Mouse (Mus musculus): ENCODE data around the gene Kcnh4.

Kcnh4 gene

DNA sequence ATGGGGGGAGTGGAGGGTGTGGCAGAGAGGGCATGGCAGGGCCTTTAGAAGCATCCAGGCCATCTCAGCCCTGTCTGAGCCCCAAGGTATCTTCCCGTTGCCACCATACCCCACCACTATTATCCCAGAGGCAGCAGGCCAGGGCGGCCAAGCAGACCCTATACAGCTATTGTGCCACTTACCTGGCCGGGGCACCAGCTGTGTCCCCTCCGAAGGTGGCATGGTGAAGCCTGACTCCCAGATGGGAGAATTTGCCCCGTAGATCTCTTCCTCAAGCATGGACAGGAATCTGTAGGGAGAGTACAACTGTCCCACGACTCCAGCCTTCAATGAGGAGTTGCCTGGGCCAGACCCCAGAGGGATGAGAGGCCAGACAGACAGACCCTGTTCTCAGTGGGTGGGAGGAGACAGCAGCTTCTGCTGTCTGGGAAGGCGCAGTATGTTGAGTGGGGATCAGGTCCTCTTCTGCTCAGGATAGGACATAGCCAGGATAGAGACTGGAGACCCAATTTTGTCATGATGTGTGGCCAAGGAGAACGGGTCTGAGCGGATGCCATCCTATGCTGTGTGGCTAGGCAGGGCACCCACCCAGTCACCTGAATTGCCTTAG lies 50.4 kb downstream of the Kcnh4 start:
- DNase-seq (ENCODE audit: low spot score) = no peak

DNA sequence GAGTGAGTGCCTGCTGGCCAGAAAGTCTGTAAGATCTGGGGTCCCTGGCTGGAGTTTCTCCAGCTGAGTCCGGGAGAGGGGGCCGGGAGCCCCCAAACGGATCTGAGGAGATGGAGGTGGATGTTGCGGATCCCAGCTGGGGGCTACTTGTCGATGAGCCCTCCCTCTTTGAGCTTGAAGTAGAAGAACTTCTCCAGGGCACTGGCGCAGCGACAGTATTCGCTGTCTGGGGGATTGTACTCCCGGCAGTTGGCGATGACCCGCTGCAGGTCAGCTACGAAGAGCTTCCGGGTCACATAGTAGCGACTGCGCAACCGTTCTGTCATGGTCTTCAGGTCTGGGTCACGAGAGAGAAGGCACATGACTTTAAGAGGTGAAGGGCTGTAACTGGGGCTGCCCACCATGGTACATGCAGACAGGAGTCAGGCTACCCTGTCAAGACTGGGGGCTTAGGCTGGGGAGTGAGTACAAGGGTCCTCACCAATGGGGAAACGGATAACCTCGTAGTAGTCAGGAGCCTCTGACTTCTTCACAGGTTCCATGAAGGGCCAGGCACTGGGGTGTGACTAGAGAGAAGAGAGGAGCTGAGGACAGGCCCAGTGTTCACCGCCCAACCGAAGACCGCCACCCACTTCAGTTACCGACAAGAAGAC lies 54.5 kb downstream of the Kcnh4 start:
- no peak for DNase-seq (ENCODE audit: low spot score)

DNA sequence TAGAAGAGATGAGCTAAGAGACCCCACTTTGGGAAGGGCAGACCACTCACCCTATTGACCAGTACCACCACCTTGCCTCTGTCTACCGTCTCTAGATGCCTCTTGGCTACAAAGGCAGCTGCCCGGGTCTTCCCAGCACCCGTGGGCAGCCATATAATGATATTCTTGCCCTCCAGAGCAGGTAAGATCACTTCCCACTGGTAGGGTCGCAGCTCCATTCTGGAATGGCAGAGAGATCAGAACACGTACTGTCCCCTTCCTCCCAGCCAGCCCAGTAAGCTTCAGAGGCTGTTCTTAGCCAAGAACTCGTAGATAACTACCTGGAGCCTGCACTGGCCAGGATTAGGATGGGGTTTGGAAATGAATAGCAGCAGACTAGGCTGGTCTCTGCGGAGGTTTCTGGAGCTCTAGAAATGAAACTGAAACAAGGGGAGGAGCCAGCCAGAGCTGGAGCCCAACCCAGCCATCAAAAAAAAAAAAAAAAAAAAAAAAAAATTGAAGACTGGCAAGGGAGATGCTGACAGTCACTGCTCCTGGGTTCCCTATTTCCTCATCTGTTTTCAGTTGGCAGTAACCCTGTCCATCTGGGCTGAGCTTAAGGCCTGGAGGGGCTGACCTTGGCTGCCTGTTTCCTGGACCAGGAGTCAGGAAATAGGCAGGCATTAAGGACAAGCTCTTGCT lies 55.8 kb downstream of the Kcnh4 start, which contains the start of gene Dhx58:
Dhx58 (minus strand) TSS at position 421 of the 681 bp plus-strand sequence.
- peak; percentile 49 for DNase-seq (ENCODE audit: low spot score)

DNA sequence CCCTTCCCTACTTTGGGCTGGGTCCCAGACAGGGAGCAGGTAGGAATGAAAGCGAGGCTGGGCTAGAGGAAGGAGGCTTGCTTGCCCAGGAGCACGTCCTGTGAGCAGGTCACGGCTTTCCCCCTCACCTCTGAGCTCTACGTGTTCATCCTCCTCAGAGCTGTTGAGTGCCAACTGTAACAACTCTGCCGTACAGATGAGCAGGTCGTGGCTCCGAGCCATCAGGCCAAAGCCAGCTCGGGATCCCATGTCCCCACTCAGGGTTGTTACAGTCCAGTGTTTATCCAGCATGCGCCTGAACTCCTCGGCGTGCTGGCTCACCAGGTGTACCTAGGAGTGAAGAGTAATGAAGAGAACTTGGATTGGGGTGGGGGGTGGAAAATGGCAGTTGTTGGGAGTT lies 56.4 kb downstream of the Kcnh4 start:
- no peak for DNase-seq (ENCODE audit: low spot score)

DNA sequence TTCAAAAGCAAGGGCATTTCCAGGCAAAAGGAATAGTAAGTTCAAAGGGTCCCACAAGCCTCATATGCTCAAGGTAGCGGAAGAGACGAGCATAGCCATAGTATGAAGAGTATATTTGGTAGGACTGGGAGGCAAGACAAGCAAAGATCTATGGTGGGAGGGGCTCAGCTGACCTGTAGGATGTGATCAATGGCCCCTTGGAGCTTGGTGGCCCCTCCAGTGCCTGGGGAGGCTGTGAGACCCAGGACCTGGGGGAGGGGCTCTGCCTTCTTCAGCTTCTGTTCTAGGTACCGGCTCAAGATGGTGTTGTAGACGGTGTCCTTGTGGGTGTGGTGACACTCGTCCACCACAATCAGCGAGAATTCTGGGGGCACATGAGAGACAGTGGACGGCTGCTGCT lies 56.8 kb downstream of the Kcnh4 start:
- DNase-seq (ENCODE audit: low spot score) = no peak

DNA sequence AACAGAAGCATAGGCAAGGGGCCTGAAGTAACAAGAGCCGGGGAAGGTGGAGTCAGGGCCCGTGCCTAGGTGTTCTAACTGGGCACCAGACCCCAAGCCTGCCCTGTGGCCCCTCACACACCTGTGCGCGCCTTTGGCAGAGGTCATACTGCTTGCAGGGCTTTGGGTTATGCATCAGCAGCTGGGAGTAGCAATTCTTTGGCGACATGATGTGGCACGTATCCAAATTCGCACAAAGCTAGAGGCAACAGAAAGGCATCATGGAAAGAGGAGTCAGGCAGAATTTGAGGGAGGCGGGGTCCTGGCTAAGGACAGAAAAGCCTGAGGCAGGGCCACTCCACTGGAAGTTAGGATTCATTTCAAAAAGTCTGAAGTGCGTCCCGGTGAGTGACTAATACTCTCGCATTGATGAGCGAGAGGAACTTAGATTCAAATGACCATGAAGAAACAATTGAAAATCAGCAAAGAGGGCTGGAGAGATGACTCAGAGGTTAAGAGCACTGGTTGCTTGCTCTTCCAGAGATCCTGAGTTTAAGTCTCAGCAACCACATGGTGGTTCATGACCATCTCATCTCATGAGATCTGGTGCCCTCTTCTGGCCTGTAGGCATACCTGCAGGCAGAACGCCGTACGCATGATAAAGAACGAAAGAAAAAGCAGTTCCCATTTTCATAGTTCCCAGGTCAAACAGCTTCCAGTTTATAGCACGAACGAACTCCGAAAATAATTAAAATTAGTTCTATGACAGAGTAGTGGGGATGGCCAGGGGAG lies 57.5 kb downstream of the Kcnh4 start:
- peak; percentile 82 for DNase-seq (ENCODE audit: low spot score)

DNA sequence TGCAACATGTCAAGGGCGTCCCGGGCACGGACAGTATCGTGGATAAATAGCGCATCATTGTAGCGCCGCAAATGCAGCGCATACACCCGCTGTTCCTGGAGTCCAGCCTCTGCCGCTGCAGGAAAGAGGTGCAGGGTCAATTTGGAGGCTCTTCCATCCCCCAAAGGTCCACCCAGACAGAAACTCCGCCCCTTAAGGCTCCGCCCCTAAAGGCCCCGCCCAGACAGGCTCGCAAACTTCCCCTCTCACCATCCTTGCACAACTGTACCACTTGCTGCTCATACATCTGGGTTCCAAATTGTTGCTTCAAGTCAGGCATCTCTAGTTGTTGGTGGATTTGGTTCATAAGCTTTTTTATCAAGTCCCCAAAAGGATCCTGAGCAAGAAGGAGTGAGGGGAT lies 58.4 kb downstream of the Kcnh4 start:
- DNase-seq (ENCODE audit: low spot score) = peak; percentile 68

DNA sequence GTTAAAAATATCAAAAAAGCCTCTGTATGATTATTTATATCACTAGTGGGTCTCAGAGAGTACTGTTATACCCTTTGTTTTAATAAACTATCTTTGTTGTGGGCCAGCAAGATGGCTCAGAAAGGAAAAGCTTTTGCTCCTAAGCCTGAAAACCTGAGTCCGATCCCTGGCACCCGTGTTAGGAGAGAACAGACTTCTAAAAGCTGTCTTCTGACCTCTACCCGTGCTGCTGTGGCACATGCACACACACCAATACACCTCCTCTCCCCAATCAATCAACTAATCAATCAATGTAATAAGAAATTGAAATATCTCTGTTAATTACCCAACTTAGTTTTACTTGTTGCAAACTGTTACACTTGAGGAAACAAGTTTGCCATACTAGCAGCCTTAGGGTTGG lies 59.0 kb downstream of the Kcnh4 start:
- no peak for DNase-seq (ENCODE audit: low spot score)

DNA sequence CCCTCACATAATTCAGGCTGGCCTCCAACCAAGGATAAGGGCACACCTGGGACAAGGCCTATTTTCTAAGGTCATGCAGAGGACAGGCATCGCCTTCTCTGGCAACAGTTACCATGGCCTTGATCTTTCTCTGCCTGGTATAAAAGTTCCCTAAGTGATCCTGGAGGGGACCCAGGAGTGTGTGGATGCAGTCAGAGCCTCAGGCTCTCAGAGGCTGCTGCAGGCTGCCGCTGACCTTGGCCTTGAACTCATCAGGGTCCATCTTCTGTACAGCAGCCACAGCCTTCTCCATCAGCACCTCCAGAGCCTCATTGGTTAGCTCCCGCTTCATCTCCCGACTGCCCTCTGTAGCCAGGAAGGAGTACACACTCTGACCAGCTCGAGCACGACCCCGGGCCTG lies 61.8 kb downstream of the Kcnh4 start:
- no peak for DNase-seq (ENCODE audit: low spot score)

DNA sequence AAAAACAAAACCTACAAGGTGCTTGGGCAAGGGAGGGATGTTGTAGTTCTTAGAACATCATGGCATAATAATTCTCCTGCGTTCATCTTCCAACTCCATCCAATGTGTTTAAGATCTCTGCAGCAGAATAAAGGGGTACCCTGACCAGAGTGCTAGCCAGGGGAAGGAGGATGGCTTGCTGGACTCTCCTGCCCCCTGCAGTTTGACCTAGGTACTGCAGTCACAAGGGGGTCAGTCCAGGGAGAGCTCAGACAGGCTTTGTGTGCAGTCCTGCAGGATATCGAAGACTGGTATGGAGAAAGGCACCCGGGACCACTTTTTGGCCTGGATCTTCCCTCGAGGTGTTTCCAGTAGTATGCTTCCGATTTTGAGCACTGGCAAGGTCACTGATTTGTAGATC lies 64.8 kb downstream of the Kcnh4 start:
- peak; percentile 63 for DNase-seq (ENCODE audit: low spot score)

DNA sequence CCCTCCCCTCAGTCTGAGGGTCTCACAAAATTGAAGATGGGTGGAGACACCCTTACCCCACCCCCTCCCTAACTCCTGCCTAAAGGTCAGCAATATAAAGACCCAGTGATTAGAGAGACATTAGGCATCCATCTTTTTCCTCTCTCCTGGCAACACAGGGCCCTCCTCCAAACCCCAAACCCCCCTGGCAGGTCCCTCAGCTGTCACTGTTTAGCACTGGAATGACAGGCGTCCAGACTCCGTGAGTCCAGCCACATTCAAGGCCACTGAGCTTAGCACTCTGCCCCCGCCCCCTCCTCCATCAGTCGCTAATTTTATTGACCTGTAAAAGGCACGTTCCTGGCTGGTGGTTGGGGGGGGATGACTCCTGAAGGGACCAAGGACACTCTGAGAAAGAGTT lies 66.6 kb downstream of the Kcnh4 start:
- DNase-seq (ENCODE audit: low spot score) = no peak

DNA sequence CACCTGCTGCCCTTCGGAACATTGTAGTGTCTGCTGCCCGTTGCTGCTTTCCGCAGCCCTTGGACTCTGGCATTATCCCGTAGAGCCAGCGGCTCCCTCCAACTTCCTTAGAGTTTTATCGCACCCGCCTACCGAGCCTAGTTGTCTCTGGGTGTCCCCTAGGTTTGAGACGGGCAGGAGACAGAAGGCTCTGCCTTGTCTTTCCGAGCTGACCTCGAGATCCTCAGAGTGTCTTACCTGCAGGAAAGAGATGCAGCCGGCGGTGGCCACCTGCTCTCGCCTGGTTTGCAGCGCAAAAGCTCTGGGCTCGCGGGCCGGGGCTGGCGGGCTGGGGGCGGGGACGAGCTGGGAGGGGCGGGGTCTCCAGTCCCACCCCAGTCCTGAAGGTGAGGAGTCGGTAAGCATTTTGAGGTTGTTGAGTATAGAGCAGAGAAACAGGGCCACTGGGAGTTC lies 67.6 kb downstream of the Kcnh4 start, which contains the start of gene Zfp385c:
Zfp385c (minus strand) TSS at position 292 of the 453 bp plus-strand sequence.
- no peak for DNase-seq (ENCODE audit: low spot score)

DNA sequence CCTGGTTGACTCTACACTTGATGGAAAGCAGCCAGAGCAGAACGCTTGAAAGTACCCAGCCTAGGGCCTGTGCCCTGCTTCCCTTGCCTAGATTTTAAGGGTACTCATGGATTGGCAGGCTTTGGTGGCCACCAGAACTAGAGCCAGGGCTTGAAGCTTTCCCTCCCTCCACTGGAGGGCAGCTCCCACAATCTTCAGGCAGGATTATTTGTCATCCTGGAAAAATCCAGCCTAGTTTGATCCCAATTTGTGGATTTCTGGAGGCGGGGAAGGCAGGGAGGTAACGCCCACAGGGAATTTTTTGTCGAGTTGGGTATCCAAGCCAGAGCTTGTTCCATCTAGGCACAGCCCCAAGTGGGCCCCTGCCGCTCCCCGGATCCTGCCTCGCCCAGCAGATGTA lies 69.4 kb downstream of the Kcnh4 start:
- no peak for DNase-seq (ENCODE audit: low spot score)

Data from lung, postnatal 25 days (tissue).